Mouse (Mus musculus): ENCODE measurements around the gene Wdr83.

GRCm38 (mm10) chr8:85067982-85068381 lies 13.1 kb downstream of the Wdr83 start, which contains the start of gene Gm5741:
- TF ChIP-seq CTCF (IDR thresholded peaks at IDR 0.05; ENCODE audit: low read depth) (no peak), EP300 (optimal IDR thresholded peaks at IDR 0.05) (no peak)
